Mouse (Mus musculus): Measurements from ENCODE around the gene Oxsr1.
"Not testable (repeated sequence)": the region's sequence is repeated elsewhere in the genome, so short reads cannot be mapped to it uniquely, and the experiment has no call there.

Gene Oxsr1

GRCm38 (mm10) chr9:119338350-119338749 is 16.1 kb upstream of the Oxsr1 start:
- DNase-seq (ENCODE audit: low read depth): no peak

DNA sequence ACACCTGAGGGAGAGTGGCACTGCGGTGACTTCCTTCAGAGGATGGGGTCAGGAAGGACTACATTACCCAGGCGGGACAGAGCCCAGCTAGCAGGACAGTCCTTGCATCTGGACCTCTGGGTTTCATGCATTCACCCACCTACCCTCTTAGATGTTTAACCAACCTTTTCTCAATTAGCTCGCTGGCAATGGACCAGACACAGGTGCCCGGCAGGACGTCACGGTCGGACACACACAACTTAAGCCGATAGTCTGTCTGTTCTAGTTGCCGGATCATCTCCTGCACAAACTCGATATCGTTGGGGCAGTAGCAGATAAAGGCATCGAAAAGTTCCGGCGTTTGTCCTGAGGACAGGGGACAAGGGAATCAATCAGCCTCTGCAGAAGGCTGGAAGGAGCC is 15.6 kb upstream of the Oxsr1 start:
- no peak for DNase-seq (ENCODE audit: low read depth)

DNA sequence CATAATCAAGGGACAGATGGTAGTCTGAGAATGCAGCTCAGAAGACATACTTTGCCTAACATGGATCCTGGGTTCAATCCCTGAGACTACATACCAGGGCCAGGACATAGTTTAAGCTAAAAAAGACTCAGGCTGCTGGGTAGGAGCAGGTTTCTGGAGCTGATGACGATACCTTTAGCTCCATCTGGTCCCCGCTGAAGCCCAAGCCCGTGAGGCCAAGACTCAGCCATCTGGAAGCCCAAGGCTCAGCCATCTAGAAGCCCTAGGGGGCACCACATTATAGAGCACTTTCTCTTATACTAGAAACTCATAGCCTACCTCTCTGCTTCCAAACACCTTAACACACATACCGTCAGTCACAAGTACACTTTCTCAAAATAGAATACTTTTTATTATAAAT is 13.3 kb upstream of the Oxsr1 start:
- DNase-seq (ENCODE audit: low read depth): no peak

DNA sequence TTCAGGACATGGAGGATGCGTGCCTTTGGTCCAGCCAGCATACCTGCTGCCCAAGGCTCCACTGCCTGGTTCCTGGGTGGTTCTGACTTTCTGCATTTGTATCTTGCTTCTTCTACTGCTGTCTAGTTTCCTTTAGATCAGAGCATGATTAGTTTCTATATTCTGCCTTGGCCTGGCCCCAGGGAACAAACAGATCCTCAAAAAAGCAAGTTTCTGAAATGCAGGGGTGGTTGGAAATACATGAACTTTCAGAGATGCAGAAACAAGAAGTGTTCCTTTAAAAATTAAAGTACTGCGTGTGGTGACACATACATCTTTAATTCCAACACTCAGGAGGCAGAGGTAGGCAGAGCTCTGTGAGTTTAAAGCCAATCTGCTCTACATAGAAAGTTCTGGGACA is 12.6 kb upstream of the Oxsr1 start:
- peak; percentile 25 for DNase-seq (ENCODE audit: low read depth)

GRCm38 (mm10) chr9:119334324-119334723 is 12.1 kb upstream of the Oxsr1 start:
- peak; percentile 57 for DNase-seq (ENCODE audit: low read depth)

DNA sequence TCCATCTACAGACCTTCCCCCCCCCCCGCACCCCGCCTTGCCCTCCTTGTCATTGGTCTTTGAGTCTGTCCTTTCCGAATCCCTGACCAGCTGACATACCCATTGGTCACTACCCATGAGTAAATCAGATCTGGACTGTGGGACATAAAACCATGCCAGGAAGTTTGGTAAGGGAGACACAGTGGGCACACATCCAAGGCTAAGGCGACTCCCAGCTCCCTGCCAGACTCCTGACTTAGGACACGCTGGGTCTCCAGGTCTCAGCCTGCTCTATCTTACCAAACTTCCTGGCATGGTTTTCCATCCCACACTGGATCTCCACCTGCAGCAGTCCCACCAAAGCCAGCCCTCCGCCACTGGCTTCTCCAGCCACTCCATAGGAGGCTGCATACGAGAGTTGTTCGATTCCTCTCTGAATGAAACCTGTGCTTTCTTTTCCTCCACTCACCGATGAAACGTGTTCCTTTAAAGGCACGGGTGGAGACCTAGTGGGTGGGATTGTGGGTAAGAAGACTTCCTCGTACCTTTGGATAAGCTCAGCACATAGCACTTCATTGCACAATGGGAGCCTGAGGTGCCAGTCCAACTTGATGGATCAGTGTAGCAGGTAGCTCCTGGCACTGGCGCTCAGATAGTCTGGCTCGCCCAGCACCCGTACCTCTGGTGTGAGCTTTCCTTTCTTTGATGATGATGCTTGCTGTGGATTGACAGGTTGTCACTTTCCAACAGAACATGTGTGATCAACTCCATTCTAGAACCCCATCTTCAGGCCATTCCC is 8.1 kb upstream of the Oxsr1 start:
- no peak for DNase-seq (ENCODE audit: low read depth)

DNA sequence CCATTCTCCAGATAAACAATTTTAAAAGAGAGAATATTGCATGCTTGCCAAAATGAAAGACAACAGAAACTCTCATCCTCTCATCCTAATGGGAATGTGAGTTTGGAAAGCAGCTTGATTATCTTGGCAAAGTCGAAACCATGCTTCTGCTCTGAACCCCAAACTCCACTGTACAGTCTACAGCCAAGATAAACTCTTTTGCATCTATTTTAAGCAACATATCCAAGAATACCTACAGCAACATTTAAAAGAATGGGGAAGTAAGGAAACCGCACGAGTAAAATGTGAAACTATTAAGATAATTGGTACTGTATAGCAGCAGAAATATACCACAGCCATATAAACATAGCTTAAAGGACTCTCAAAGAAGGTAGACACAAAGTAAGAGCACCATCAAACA is 6.3 kb upstream of the Oxsr1 start:
- DNase-seq (ENCODE audit: low read depth): no peak

GRCm38 (mm10) chr9:119324130-119324529 is 1.9 kb upstream of the Oxsr1 start:
- no peak for DNase-seq (ENCODE audit: low read depth)

DNA sequence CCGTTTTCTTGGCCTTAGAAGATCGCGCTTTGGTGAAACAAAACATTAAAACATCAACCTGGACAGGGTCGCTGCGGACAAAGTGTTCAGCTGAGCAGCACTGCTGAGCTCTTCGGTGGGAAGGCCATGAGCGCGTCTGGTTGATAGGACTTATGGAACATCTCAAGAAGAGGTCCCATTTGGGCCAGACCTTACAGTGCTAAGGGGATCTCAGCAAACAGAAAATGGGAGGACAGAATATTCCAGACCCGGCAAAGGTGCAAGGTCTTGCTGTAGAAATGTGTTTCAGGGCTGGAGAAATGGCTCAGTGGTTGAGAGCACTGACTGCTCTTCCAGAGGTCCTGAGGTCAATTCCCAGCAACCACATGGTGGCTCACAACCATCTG is 1.0 kb upstream of the Oxsr1 start:
- DNase-seq (ENCODE audit: low read depth): no peak

GRCm38 (mm10) chr9:119321392-119322229 is 616 bp downstream of the Oxsr1 start:
- DNase-seq (ENCODE audit: low read depth): peak; percentile 52

DNA sequence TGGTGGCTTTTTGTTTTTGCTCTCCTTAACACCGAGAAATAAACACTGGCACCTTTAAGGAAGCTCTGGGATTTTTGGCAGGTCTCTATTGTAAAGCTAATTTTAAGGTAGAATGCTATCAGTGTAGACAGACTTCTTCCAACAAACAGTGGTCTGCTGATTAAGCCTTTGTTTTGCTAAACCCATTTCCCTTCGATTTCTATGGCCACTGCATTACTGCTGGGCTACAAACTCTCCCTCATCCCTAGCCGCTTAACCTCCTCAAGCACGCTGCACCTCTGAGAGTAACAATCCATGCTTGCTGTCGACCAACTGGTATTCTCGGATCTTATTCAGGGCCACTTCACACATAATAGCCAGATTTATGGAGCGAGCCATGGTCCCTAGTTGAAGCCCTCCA is 1.3 kb downstream of the Oxsr1 start:
- DNase-seq (ENCODE audit: low read depth): peak; percentile 28

GRCm38 (mm10) chr9:119320446-119320845 is 1.8 kb downstream of the Oxsr1 start:
- no peak for DNase-seq (ENCODE audit: low read depth)

GRCm38 (mm10) chr9:119318891-119319290 is 3.3 kb downstream of the Oxsr1 start:
- no peak for DNase-seq (ENCODE audit: low read depth)

- DNase-seq (ENCODE audit: low read depth): no peak
Measured at GRCm38 (mm10) chr9:119313096-119313495, 9.1 kb downstream of the Oxsr1 start.

DNA sequence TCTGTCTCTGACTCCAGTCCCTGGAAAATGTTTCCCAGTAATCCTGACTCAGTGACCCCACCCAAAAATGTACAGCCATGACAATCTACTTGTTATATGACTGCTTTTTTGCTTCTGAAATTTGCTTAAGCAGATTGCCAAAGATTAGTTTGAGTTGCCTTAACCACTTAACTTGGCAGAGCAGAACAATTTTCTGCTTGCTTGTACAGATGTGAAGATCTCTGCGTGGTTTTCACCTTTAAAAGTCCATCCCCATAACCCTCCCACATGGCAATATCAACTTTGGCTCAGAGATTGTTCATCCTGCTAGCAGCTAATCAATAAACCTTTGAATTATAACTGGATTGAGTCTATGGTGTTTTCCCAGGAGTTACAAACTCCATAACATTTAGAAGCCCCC is 13.2 kb downstream of the Oxsr1 start:
- DNase-seq (ENCODE audit: low read depth): no peak

GRCm38 (mm10) chr9:119305863-119306262 is 16.4 kb downstream of the Oxsr1 start:
- DNase-seq (ENCODE audit: low read depth): no peak

DNA sequence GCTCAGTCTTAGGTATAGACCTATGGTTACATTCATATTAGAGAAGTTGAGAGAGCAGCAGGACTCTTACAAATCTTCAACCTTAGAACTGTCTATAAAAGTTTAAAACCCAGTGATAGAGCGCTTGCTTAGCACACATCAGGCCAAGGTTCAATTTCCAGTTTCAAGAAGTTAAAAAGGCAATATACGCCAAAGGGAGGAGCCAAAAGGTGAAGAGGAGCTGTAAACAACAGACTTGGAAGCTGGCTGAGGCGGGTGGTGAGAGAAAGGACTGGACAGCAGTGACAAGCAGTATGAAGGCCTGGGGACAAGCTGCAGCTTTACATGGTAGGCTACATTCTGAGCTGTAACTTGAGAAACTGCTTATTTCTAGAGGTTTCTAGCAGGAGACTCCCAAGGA is 23.7 kb downstream of the Oxsr1 start:
- DNase-seq (ENCODE audit: low read depth): no peak

- no peak for DNase-seq (ENCODE audit: low read depth)
Measured at GRCm38 (mm10) chr9:119297696-119298095, 24.5 kb downstream of the Oxsr1 start.

- no peak for DNase-seq (ENCODE audit: low read depth)
Measured at GRCm38 (mm10) chr9:119290791-119291190, 31.4 kb downstream of the Oxsr1 start.

DNA sequence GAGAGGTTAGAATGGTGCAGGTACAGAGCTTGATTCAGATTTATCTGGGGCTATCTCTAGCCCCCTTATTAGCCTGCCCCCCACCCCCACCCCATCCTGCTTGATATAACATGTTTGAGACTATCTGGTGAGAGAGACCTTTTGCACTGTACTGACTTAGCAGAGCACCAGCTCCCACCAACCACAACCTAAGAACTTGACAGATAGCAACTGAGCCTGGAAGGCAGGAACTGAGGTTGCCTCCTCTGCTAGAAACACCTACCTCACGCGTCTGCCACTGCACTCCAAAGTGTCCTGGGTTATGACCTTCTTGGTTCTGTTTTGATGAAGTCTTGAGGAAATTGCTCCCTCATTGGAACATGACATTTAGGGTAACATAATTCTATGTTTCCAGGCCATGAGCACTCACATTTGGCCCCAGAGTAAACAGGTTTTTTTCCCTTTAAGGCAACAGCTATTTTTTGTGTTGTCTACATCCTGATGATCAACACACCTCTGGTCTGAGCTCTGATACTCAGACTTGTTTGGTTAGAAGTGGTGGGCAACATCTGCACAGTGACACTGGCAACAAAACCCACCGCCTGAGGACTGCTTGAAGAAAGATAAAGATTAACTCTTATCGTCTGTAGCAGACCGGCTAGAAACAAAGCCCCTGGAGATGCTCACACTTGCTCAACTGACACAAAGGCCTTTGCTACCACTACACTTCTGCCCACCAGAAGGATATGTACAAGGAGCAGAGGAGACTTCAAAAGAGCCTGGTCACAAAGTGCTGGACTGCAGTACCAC is 41.1 kb downstream of the Oxsr1 start:
- no peak for DNase-seq (ENCODE audit: low read depth)

GRCm38 (mm10) chr9:119278031-119278430 is 44.2 kb downstream of the Oxsr1 start:
- no peak for DNase-seq (ENCODE audit: low read depth)

- no peak for DNase-seq (ENCODE audit: low read depth)
Measured at GRCm38 (mm10) chr9:119276321-119276720, 45.9 kb downstream of the Oxsr1 start.

- not testable (repeated sequence) for DNase-seq (ENCODE audit: low read depth)
Measured at GRCm38 (mm10) chr9:119274814-119275213, 47.4 kb downstream of the Oxsr1 start.
